Mouse (Mus musculus): ENCODE measurements at regions not wholly inside any gene's neighbourhood (a gene's known extent, or its start where the extent isn't known, plus 50 kb on each side); places are given as distances from the start of the nearest gene placed in this dataset.

- no peak for ATAC-seq (replicated peaks)
- WGBS, result 61% methylated on average over 21 of the region's 21 CpGs
- Histone ChIP-seq H3K9me3 (no peaks in the 10 kb centered on the region), H3K9ac (replicated peaks) (no peak overlapping the region), H3K36me3 (no peaks in the 10 kb centered on the region), H3K4me1 (peaks cover 6% of the 10 kb centered on the region), H3K4me3 (peak overlapping the region; percentile 16), H3K27me3 (no peaks in the 10 kb centered on the region), H3K4me2 (replicated peaks) (peak overlapping the region; percentile 23), H3K27ac (replicated peaks) (no peak overlapping the region)
Observed at GRCm38 (mm10) chr6:16999451-17000139, 65.4 kb upstream of the Tes start.

- no peak overlapping the region; the same call in 1 of the 2 replicates for H3K9ac ChIP-seq (replicated peaks)
- ATAC-seq (replicated peaks), result peak; percentile 42; the same call in 1 of the 2 replicates
- 2% methylated on average over 10 of the region's 10 CpGs for WGBS
- no peak overlapping the region for H3K27ac ChIP-seq (replicated peaks)
- H3K4me3 ChIP-seq, result peak overlapping the region; percentile 22
- H3K27me3 ChIP-seq, result 0 out of 2 replicates have a peak, but pooled peaks cover 9% of the 10 kb centered on the region
- peaks cover 12% of the 10 kb centered on the region for H3K4me1 ChIP-seq
- no peaks in the 10 kb centered on the region for H3K9me3 ChIP-seq
- no peaks in the 10 kb centered on the region for H3K36me3 ChIP-seq
- peak overlapping the region; percentile 42 for H3K4me2 ChIP-seq (replicated peaks)
Observed at GRCm38 (mm10) chr6:16995495-16995936, 69.4 kb upstream of the Tes start.

DNA sequence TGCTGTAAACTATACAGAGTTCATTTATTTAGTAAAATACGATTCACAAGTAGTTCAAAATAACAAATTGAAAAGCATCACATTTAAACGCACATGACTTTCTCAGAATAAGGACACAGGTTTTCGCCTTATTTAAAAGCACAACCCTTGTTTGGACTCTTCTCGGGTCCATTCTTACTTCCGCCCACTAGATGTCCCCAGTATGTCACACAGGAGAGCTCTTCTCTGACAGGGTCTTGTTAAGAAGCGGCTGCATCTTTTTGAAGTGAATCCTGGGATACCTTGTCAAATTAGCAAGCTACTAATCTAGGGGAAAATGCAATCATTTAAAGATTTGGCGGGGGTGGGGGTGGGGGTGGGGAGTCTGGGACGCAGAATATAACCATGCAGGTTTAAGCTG, 70.2 kb upstream of the Tes start:
- H3K9me3 ChIP-seq, result no peaks in the 10 kb centered on the region
- 0 out of 2 replicates have a peak overlapping the region, but pooled peaks have one; percentile 8 for H3K4me3 ChIP-seq
- H3K36me3 ChIP-seq, result no peaks in the 10 kb centered on the region
- H3K27me3 ChIP-seq, result 0 out of 2 replicates have a peak, but pooled peaks cover 11% of the 10 kb centered on the region
- WGBS, result 5% methylated on average over 8 of the region's 8 CpGs
- ATAC-seq (replicated peaks), result peak; percentile 81
- no peak overlapping the region for H3K27ac ChIP-seq (replicated peaks)
- peak overlapping the region; percentile 38 for H3K4me2 ChIP-seq (replicated peaks)
- no peak overlapping the region for H3K9ac ChIP-seq (replicated peaks)
- H3K4me1 ChIP-seq, result peaks cover 12% of the 10 kb centered on the region

DNA sequence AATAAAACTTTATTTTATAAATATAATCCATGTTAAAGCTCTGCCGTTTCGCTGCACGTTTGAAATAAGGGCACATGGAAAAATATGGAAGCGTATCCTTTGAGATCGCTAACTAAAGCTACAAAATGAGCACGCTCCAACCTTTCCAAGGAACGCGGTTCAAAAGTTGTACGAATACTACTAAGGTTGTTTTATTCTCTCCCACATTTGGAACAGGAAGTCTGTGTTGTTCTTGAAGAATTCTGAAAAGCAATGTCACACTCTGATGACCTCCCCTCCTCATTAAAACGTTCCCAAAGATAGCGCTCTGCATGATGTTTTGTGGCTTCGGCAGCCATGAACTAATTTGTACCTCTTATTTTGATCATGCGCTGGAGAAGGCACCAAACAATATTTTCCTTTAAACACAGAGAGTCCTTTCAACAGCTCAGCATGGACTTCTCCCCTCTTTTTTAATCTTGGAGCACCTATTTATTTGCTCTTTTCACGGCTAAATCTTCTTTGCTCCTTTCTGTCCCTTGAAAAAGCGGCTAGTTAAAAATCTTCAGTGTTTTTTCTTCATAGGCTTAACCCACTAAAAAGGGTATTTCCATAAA, 72.9 kb upstream of the Tes start:
- Histone ChIP-seq H3K27ac (replicated peaks) (no peak overlapping the region), H3K9ac (replicated peaks) (no peak overlapping the region), H3K36me3 (no peaks in the 10 kb centered on the region), H3K4me1 (peaks cover 12% of the 10 kb centered on the region), H3K4me3 (0 out of 2 replicates have a peak overlapping the region, but pooled peaks have one; percentile 5), H3K9me3 (no peaks in the 10 kb centered on the region), H3K27me3 (0 out of 2 replicates have a peak, but pooled peaks cover 11% of the 10 kb centered on the region), H3K4me2 (replicated peaks) (peak overlapping the region; percentile 34)
- WGBS, result 16% methylated on average over 15 of the region's 15 CpGs
- no peak for ATAC-seq (replicated peaks)

GRCm38 (mm10) chr6:16978206-16978505, 79.9 kb upstream of the Tfec start:
- Histone ChIP-seq H3K4me2 (replicated peaks) (no peak overlapping the region), H3K27me3 (0 out of 2 replicates have a peak, but pooled peaks cover 4% of the 10 kb centered on the region), H3K4me1 (no peaks in the 10 kb centered on the region), H3K4me3 (no peak overlapping the region), H3K36me3 (no peaks in the 10 kb centered on the region), H3K27ac (replicated peaks) (no peak overlapping the region), H3K9me3 (no peaks in the 10 kb centered on the region), H3K9ac (replicated peaks) (no peak overlapping the region)
- WGBS, result 27% methylated on average over 3 of the region's 3 CpGs
- peak; percentile 26; the same call in 1 of the 2 replicates for ATAC-seq (replicated peaks)

- H3K4me2 ChIP-seq (replicated peaks), result no peak overlapping the region
- H3K36me3 ChIP-seq, result no peaks in the 10 kb centered on the region
- no peaks in the 10 kb centered on the region for H3K4me1 ChIP-seq
- no peak overlapping the region for H3K4me3 ChIP-seq
- whole genome bisulfite sequencing, result 67% methylated on average over 14 of the region's 14 CpGs
- ATAC-seq (replicated peaks), result peak; percentile 51
- no peaks in the 10 kb centered on the region for H3K9me3 ChIP-seq
- 0 out of 2 replicates have a peak, but pooled peaks cover 4% of the 10 kb centered on the region for H3K27me3 ChIP-seq
- H3K27ac ChIP-seq (replicated peaks), result no peak overlapping the region
- no peak overlapping the region for H3K9ac ChIP-seq (replicated peaks)
Observed at GRCm38 (mm10) chr6:16977392-16978205, 79.4 kb upstream of the Tfec start.

DNA sequence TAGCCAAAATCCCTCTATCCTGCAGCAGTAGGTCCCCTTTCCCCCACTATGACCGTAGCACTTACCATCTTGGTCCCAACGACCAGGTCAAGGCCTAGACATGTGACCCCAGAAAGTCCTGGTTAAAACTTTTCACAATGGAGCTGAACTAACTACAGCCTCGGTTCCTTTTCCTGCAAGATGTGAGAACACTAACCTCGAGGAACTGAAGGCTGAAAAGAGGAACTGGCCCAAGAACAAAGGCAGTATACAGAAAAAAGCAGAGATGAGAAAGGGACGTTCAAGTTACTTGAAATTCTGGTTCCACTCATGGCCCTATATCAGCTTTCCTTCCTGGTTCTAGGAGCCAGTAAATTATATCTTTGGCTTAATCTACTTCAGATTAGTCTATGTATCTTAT, 67.4 kb upstream of the Tfec start:
- Histone ChIP-seq H3K36me3 (no peaks in the 10 kb centered on the region), H3K27ac (replicated peaks) (no peak overlapping the region), H3K4me3 (no peak overlapping the region), H3K4me2 (replicated peaks) (no peak overlapping the region), H3K9me3 (no peaks in the 10 kb centered on the region), H3K4me1 (no peaks in the 10 kb centered on the region), H3K9ac (replicated peaks) (no peak overlapping the region), H3K27me3 (no peaks in the 10 kb centered on the region)
- WGBS, result 78% methylated on average over 5 of the region's 5 CpGs
- ATAC-seq (replicated peaks), result no peak

DNA sequence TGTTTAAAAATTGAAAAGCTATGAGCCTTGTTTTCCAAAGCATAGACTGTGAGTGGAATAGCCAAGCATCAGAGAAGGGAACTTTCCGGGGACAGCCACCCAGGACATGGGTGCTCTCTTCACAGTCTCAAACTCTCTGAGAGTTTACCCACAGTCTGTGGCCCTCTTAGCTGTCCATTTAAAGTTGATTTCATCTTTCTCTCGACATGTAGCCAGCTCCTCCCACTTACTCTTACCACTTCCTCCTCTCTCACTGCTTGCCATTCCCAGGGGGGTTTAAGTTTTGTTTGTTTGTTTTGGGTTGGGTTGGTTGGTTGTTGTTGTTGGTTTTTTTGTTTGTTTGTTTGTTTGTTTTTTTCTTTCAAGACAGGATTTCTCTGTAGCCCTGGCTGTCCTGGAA, 66.1 kb upstream of the Tfec start:
- Histone ChIP-seq H3K9ac (replicated peaks) (no peak overlapping the region), H3K4me2 (replicated peaks) (no peak overlapping the region), H3K4me1 (no peaks in the 10 kb centered on the region), H3K36me3 (no peaks in the 10 kb centered on the region), H3K4me3 (no peak overlapping the region), H3K27me3 (no peaks in the 10 kb centered on the region), H3K9me3 (no peaks in the 10 kb centered on the region), H3K27ac (replicated peaks) (no peak overlapping the region)
- WGBS, result 82% methylated on average over 2 of the region's 2 CpGs
- no peak for ATAC-seq (replicated peaks)

DNA sequence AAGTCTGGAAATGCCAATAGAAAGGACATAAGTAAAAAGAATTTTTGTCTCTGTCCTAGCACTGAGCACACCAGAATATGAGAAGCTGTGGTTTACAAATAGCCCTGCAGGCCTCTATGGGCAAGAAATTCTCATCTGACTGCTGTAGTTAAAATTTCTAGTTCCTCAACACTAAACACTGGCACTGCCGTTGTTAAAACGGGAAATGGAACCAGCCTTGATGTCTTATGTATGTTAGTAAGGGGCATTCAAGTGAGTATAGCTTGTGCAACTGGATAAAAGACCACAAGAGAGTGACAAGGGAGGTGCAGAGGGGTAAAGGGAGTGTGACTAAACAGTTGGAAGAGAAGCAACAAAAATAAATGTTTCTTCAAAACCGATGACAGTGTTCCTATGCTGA, 65.7 kb upstream of the Tfec start:
- H3K4me2 ChIP-seq (replicated peaks), result no peak overlapping the region
- no peak overlapping the region for H3K9ac ChIP-seq (replicated peaks)
- no peaks in the 10 kb centered on the region for H3K4me1 ChIP-seq
- H3K4me3 ChIP-seq, result no peak overlapping the region
- H3K27me3 ChIP-seq, result no peaks in the 10 kb centered on the region
- H3K36me3 ChIP-seq, result no peaks in the 10 kb centered on the region
- no peak overlapping the region for H3K27ac ChIP-seq (replicated peaks)
- no peaks in the 10 kb centered on the region for H3K9me3 ChIP-seq
- WGBS, result 89% methylated on average over 3 of the region's 3 CpGs
- ATAC-seq (replicated peaks), result no peak

DNA sequence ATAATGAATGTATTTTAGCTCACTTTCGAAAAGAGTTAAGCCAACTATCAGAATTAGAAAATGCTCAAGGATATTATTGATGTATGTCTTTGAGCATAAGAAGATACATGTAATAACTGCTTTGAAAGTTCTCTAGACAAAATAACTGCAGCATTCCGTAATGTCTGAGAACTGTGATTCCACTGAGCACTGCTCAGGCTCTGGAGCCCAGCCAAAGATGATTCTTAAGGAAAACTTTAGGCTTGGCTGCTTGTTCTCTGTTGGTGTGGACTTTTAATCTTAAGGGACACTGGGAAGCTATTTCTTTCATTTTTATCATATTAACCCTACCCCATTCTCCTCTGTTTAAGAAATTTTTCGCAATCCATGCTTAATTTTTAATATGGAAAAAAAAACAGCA, 59.9 kb upstream of the Tfec start:
- Histone ChIP-seq H3K36me3 (no peaks in the 10 kb centered on the region), H3K27me3 (no peaks in the 10 kb centered on the region), H3K4me1 (peaks cover 3% of the 10 kb centered on the region; the same call in 1 of the 2 replicates), H3K4me3 (no peak overlapping the region), H3K9ac (replicated peaks) (no peak overlapping the region), H3K9me3 (no peaks in the 10 kb centered on the region), H3K27ac (replicated peaks) (no peak overlapping the region), H3K4me2 (replicated peaks) (no peak overlapping the region)
- WGBS, result 89% methylated on average over 3 of the region's 3 CpGs
- no peak for ATAC-seq (replicated peaks)

GRCm38 (mm10) chr6:16956771-16957435, 58.7 kb upstream of the Tfec start:
- no peak overlapping the region for H3K9ac ChIP-seq (replicated peaks)
- WGBS, result 55% methylated on average over 6 of the region's 6 CpGs
- ATAC-seq (replicated peaks), result peak; percentile 85
- no peaks in the 10 kb centered on the region for H3K36me3 ChIP-seq
- peaks cover 3% of the 10 kb centered on the region; the same call in 1 of the 2 replicates for H3K4me1 ChIP-seq
- no peak overlapping the region for H3K4me2 ChIP-seq (replicated peaks)
- no peak overlapping the region for H3K27ac ChIP-seq (replicated peaks)
- H3K4me3 ChIP-seq, result no peak overlapping the region
- no peaks in the 10 kb centered on the region for H3K9me3 ChIP-seq
- no peaks in the 10 kb centered on the region for H3K27me3 ChIP-seq

Data from forebrain, embryonic 15.5 days (tissue).